Mouse (Mus musculus) c-Kit-positive CD71-positive TER-119-negative erythroid progenitor cells, embryonic 14.5 days (primary cell): ENCODE measurements around the gene Fbxo7.
A peak's percentile ranks its signal among the peaks of the same experiment; 100 is the strongest.

Source experiments
- DNase-seq: peaks from one replicate; pipeline ENCODE4 v3.0.0-alpha.2; 2013; ENCODE audit warnings: low read depth

The Fbxo7 gene

GRCm38 (mm10) chr10:86079921-86080320 lies 58.1 kb downstream of the Fbxo7 start:
- no peak for DNase-seq

- peak; percentile 22 for DNase-seq
These were observed 70.1 kb downstream of the Fbxo7 start for GRCm38 (mm10) chr10:86091919-86092318.

DNA sequence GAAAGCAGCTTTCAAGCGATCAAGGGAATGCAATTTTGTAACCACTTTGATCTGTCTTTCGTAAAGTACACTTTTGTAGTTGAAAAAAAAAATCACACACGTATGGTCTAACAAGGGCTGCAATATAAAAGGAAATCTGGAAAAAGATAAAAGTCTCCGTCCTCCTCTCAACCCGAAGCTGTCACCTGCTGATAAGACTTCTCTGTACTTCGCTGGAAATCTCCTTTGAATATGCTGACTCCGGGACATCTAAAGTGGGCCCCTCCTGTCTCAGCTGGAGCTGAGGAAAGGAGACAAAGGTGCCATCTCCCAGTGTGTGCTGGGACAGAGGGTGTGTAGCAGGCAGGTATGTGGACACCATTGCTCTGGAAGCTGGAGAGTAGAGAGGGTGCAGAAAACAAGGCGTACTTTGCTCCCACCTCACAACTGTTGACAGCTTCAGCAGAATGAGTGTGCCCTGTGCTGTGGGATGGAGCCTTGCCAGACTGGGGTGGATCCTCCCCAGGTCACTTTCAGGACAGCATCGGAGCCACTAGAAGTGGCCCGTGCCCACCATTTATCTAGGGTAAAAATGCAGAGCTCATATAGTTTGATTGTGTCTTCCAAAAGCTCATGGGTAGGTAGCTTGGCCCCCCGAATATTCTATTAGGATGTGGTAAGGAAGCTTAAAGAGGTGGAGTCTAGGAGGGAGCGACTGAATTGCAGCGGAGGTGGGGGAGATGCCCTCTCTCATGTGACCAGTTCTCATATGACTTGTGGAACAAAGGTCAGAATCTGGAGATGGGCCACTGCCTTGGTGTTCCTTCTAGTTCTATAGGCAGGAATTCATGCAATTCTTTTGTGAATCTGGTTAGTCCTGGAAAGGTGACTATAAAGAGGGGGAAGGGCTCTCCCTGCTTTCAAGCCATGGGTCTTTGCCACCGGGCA lies 71.6 kb downstream of the Fbxo7 start:
- no peak for DNase-seq

DNA sequence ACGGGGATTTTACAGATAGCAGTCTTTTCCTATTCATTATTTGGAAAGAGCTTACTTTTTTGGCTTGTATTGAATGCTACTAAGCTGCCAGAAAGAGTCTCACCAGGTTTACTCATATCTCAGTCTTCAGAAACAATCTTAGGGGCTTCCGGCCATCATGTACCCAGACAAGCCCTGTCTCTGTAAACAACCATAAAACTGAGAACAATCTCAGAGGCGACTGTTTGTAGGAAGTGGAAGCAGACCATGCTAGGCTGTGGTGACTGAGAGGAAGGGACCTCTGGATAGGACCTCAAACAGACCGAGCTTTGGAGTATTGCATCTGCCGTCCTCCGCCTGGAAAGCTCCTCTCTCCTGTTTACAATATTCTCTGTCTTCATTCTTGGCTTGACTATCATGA lies 76.6 kb downstream of the Fbxo7 start:
- no peak for DNase-seq

GRCm38 (mm10) chr10:86100281-86100851 lies 78.6 kb downstream of the Fbxo7 start:
- no peak for DNase-seq
